Mouse (Mus musculus) megakaryocyte-erythroid progenitor cell, adult 5-6 weeks (primary cell): ENCODE measurements around the gene Itgam. TPM values are rescaled to one million over a fixed set of nuclear protein-coding genes. Genes with fewer than 3 reads are reported as not detected.
"Not testable (repeated sequence)": the region's sequence is repeated elsewhere in the genome, so short reads cannot be mapped to it uniquely, and the experiment has no call there.

Experiments
- ATAC-seq: replicated peaks from 2 replicates; pipeline ENCODE4 v1.8.0; 2016; ENCODE audit warnings: mild to moderate bottlenecking, inconsistent platforms; ENCODE audit not compliant: severe bottlenecking, poor library complexity, low FRiP score, low TSS enrichment
- total RNA-seq, 2 experiments: library from RNA; stranded (forward) in 1 of 2; stranded (reverse) in 1 of 2; fragments of 200-1000, 215-1000 nt in 1 of 2; fragments of >200 nt in 1 of 2; fragmentation: Nextera tagmentation in 1 of 2; gene quantifications; 2 replicates each; pipeline ENCODE4 v1.2.3; 2014 to 2017

Gene Itgam
- total RNA-seq, 2 experiments from 2014 or later = 2.3 TPM; not detected in 1

DNA sequence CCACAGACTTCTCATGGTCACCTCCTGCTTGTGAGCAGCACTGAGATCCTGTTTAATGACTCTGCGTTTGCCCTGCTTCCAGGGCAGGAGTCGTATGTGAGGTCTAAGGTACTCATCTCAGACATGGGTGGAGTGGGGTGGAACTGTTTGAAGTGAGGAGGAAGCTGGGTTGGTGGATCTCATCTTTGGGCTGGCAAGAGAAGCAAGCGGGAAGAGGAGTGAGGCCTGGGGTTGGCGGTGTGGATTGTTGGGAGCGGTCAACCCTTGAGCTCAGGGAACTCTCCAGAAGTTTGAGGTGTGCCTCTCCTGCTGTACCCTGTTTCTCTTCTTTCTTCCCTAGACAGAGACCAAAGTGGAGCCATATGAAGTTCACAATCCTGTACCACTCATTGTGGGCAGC lies 54.0 kb downstream of the Itgam start:
- no peak for ATAC-seq

DNA sequence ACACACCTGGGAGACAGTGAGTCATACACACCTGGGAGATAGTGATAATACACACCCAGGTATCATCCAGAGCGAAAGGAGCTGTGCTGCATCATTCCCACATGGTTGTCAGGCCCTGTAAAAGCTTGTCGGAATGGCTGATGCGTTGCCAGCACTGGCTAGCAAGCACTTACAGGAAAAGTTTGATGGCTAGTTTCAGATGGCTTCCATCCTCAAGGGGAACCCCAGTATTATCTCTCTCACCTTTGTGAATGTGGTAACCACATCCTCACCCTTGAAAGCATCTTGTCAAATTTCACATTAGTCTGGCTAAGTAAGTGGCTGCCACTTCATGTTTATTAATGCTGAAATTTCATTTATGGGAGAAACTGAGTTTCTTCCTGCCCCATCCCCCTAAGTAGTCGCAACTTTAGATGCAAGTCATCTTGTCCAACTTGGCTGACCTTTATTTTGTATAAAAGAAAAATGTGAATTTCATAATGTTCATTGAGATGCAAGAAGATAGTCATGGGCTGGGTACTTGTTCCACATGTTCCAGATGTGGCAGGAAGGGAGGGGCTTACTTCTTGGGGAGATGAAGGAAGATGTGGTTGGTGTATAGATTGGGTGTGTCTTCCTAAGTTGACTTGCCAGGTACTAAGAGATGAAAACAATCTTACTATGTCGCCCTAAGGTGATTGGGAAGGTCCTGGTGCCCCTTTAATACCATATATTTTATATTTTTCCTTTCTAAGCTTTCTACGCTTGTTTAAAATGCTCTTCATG lies 57.5 kb downstream of the Itgam start:
- ATAC-seq = no peak

DNA sequence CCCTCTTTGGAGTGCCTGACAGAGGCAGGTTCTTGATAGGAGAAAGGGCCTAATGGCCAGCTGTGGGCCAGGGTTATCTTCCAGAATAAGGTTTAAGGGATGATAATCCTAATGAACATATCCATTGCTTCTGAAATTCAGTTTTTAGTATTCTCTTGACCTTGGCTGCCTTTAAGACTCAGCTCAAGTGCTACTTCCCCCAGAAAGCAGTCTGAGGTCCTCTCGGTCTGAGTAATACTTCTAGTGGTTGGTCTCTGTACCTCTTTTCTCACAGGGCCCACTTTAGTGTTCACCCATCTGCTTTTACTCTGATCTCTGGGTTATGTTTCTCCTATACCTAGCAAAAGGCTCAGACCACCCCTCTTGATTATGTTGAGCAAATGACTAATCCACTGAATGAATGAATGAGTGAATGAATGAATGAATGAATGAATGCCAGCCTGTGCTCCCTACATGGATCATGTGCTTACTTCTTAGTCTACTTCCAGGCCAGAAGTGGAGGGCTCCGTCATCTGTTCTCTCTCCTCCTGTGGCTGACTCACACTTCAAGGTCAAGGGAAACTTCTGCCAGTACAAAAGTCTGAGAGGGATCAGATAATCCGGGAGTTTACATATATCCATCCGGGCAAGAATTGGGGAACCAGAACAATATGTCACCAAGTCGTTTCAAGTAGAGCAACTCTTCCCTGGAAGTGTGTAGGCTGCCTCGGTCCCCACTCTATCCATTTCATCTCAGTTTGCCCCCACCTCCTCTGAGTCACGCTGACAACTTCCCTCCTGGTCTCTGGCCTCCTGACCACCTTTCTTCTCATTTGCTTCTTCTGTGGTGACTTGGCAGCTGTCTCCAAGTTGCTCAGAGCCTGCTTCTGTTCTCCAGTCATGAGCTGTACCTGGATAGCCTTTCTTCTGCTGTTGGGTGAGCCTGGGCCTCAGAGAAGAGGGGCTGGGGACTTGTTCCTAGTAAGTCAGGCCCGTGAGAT lies 66.6 kb downstream of the Itgam start, which contains the start of gene Itgax:
Gene Itgax, plus strand, starts transcription at position 807 of the 980 bp plus-strand sequence.
- no peak for ATAC-seq

DNA sequence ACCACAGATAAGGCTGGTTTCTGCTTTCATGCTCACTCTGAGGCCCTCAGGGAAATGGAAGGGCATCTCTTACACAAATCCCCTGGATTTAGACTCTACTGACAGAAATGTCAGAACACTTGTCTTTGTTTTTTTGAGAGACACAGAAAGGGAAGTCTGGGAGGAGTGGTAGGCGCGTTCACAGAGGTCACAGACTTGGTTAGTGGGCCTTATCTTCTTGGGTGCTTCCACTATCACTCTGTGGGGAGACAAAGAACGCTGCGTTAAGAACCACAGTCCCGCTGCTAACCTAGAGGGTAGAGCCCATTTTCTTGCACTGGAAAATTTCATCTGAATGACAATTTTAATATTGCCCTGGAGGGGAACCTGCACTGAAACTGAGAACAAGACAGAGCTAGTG lies 69.7 kb downstream of the Itgam start:
- no peak for ATAC-seq

DNA sequence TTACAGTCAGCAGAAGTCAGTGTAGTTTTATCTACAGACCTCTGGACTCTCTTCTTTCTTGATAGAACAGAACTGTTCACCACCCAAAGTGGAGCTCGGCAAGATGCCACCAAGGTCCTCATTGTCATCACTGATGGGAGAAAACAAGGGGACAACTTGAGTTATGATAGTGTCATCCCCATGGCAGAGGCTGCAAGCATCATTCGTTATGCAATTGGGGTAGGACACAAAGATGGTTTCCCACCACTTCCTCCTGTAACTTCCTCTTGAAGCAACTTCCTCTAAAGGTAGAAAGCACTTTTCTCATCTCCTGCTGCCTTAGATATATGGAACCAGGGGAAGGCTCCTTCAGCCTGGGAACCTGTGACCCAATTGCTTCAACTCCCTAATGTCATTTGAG lies 71.2 kb downstream of the Itgam start:
- ATAC-seq = no peak

DNA sequence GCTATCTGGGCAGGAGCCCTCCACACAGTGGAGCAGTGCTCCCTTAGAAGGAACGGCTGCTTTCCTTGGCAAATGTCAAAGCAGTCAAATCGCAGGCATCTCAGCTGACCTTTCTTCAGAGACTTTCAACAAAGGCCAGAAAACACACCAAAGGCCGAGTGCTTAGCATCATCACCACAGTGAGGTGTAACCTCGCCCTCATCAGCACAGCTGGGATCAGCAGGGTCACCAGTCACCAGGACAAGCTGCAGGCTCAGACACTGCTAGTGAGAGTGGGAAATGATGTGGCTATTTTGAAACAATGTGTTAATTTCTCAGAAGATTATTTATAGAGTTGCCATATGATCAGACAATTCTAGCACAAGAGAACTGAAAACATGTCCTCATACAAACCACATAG lies 74.5 kb downstream of the Itgam start:
- ATAC-seq = no peak

DNA sequence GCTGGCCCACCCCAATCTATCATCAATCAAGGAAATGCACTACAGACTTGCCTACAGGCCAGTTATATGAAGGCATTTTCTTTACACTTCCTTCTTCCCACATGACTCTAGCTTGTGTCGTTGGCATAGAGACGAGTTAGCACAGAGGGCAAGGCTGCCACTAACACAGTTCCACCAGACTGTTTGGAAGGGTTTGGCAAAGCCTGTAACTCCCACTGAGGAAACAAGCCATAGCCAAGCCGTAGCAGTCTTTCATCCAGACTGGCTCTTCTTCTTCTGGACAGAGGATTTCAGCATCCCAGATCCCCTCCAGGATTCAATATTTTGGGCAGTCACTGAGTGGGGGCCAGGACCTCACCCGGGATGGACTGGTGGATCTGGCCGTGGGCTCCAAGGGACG lies 77.2 kb downstream of the Itgam start:
- ATAC-seq = no peak

DNA sequence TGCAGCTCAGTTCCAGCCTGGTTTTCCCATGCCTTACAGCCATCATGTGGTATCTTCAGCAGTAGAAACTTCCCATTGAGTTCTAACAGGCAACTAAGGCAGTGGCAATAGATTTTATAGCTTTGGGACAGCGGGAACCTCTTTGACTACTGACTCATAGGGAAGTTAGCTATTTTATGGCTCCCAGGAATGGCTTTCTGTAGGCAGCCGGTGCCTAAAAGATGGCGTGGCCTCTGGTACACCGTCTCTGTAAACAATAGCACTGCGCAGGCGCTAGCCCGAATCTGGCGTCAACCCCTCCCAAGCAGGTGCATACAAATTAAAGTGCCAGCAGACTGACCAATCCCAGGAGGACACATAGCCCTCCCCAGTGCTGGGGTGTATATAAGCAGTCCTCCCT lies 88.5 kb downstream of the Itgam start:
- ATAC-seq = no peak

DNA sequence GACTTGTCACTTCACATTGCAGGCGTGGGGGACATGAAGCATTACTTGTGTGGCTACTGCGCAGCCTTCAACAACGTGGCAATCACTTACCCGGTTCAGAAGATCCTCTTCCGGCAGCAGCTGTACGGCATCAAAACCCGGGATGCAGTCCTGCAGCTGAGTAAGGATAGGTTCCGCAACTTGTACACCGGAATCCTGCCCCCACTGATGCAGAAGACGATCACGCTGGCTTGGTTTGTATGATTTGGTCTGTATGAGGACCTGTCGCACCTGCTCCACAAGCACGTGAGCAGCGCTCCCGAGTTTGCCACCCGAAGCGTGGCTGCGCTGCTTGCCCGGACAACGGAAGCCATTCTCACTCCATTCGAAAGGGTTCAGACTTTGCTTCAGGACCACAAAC lies 91.6 kb downstream of the Itgam start, which contains the start of gene Itgad:
Gene Itgad, plus strand, starts transcription at position 301 of the 400 bp plus-strand sequence.
- no peak for ATAC-seq

DNA sequence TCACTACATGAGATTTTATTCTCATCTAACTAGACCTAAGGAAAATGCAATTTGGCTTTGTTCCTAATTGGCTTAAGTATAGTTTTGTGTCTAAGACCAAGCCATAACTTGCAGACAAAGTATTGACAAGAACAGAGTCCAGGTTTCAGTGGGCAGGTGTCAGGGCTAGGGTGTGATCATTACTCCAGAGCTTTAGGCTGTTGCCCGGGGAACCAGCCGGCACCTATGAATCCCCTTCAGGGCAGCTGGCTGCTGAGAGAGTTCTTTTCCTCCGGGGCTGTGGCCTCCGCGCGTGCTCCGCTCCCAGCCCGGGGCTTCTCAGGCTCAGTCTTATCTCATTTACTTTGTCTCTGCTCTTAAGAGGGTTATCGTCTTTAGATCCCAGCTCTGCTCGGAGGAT lies 92.5 kb downstream of the Itgam start:
- no peak for ATAC-seq

DNA sequence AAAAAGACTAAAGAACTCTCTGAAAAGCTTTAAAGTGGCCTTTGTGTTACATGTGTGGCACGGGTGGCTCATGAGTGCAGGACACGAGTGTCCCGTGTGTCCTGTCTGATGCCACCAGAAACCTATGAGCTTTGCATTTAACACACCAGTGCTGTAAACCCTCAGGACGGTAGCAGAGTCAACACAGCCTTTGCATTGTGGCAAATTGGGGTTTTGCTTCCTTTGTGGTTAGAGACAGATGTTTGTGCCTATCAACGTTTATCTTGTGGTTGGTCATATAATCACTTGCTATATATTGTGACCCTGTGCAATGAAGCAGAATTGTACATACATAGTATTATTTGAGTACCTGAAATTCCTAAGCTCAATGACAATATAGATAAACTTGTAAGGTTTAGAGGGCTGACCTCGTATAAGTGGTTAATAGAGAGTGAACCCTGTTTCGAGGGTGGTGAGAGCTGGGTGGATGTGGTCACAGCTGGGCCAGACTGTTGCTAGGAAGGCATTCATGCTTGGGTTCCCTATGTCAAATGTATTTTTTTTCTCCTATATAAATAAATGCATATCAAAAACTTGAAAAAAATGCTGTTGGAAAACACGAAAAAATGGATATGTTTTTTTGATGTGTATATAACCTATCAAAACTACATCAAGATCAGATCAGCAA lies 96.4 kb downstream of the Itgam start:
- not testable (repeated sequence) for ATAC-seq

DNA sequence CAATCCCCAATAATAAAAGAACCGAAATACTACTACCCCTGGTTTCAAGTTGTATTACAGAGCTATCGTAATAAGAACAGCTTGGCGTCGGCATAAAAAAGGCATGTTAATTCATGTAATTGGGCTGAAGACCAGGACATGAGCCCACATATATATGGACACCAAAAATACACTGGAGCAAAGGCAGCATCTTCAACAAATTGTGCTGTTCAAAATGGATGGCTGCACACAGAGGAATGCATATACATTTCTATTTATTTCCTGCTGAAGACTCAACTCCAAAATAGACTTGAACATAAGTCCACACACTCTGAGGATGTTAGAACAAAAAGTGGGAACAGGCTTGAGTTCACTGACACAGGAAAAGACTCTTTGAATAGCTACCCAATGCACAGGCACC lies 101.6 kb downstream of the Itgam start:
- ATAC-seq = no peak

DNA sequence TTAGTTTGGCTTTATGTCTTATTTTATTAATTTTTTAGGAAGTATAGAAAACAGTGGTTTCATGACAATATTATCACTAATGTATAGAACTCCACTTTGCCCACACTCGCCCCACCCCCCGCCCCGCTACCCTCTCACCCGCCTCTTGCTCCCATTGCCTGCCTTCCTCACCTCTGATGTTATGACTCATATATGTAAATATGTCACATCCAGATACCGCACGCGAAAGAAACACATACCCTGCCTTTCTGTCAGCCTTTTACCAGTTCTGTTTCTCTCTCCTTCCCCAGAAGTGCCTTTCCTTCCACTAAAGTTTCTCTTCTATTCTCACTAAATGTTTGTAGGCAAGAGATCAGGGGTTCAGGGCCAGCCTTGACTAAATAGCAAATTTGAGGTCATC lies 104.0 kb downstream of the Itgam start:
- ATAC-seq = no peak

Other genes starting within 250 kb of the Itgam start
- 67.0 and 84.7 TPM in 2 replicates for gene Stx4a, start 238.3 kb upstream of the Itgam start, total RNA-seq (2014; fragmentation: Nextera tagmentation)
- 31.5 and 44.7 TPM in 2 replicates for gene Stx4a, start 238.3 kb upstream of the Itgam start, total RNA-seq (2017)
- gene Stx1b, start 238.1 kb upstream of the Itgam start, total RNA-seq (2014; fragmentation: Nextera tagmentation) = 0.10 and 3.0 TPM in 2 replicates
- 0.19 and 4.3 TPM in 2 replicates for gene Stx1b, start 238.1 kb upstream of the Itgam start, total RNA-seq (2017)
- gene Zfp646, start 186.4 kb upstream of the Itgam start, total RNA-seq (2014; fragmentation: Nextera tagmentation) = 32.4 and 38.3 TPM in 2 replicates
- gene Zfp646, start 186.4 kb upstream of the Itgam start, total RNA-seq (2017) = 36.9 and 43.3 TPM in 2 replicates
- gene Zfp668, start 185.8 kb upstream of the Itgam start, total RNA-seq (2014; fragmentation: Nextera tagmentation) = 9.3 and 12.8 TPM in 2 replicates
- 2.3 and 2.8 TPM in 2 replicates for gene Zfp668, start 185.8 kb upstream of the Itgam start, total RNA-seq (2017)
- gene Prss53, start 171.7 kb upstream of the Itgam start, total RNA-seq (2014; fragmentation: Nextera tagmentation) = 0.81 TPM in 1 of 2 replicates, not detected in the other
- not detected in 2 replicates for gene Prss53, start 171.7 kb upstream of the Itgam start, total RNA-seq (2017)
- not detected in 2 replicates for gene Gm21974, start 167.2 kb upstream of the Itgam start, total RNA-seq (2014; fragmentation: Nextera tagmentation)
- not detected in 2 replicates for gene Gm21974, start 167.2 kb upstream of the Itgam start, total RNA-seq (2017)
- gene Vkorc1, start 167.0 kb upstream of the Itgam start, total RNA-seq (2014; fragmentation: Nextera tagmentation) = 54.1 and 72.8 TPM in 2 replicates
- gene Vkorc1, start 167.0 kb upstream of the Itgam start, total RNA-seq (2017) = 25.4 and 37.0 TPM in 2 replicates
- 76.8 and 85.0 TPM in 2 replicates for gene Bckdk, start 158.6 kb upstream of the Itgam start, total RNA-seq (2014; fragmentation: Nextera tagmentation)
- gene Bckdk, start 158.6 kb upstream of the Itgam start, total RNA-seq (2017) = 32.4 and 62.8 TPM in 2 replicates
- 32.7 and 37.9 TPM in 2 replicates for gene Kat8, start 150.1 kb upstream of the Itgam start, total RNA-seq (2014; fragmentation: Nextera tagmentation)
- gene Kat8, start 150.1 kb upstream of the Itgam start, total RNA-seq (2017) = 27.0 and 35.8 TPM in 2 replicates
- not detected in 2 replicates for gene Prss8, start 132.5 kb upstream of the Itgam start, total RNA-seq (2014; fragmentation: Nextera tagmentation)
- gene Prss8, start 132.5 kb upstream of the Itgam start, total RNA-seq (2017) = not detected in 2 replicates
- 2.8 and 9.8 TPM in 2 replicates for gene Prss36, start 115.9 kb upstream of the Itgam start, total RNA-seq (2014; fragmentation: Nextera tagmentation)
- gene Prss36, start 115.9 kb upstream of the Itgam start, total RNA-seq (2017) = 2.5 and 3.4 TPM in 2 replicates
- gene Fus, start 95.2 kb upstream of the Itgam start, total RNA-seq (2014; fragmentation: Nextera tagmentation) = 315 and 387 TPM in 2 replicates
- gene Fus, start 95.2 kb upstream of the Itgam start, total RNA-seq (2017) = 61.4 and 85.2 TPM in 2 replicates
- 41.8 and 56.1 TPM in 2 replicates for gene Pycard, start 68.8 kb upstream of the Itgam start, total RNA-seq (2014; fragmentation: Nextera tagmentation)
- gene Pycard, start 68.8 kb upstream of the Itgam start, total RNA-seq (2017) = 10.2 and 10.6 TPM in 2 replicates
- gene Trim72, start 58.7 kb upstream of the Itgam start, total RNA-seq (2014; fragmentation: Nextera tagmentation) = not detected in 2 replicates
- 0.52 TPM in 1 of 2 replicates, not detected in the other for gene Trim72, start 58.7 kb upstream of the Itgam start, total RNA-seq (2017)
- gene Gm49368, start within 50 bp of the Itgam start, total RNA-seq (2014; fragmentation: Nextera tagmentation) = not detected in 2 replicates
- not detected in 2 replicates for gene Gm49368, start within 50 bp of the Itgam start, total RNA-seq (2017)
- 0.92 TPM in 1 of 2 replicates, not detected in the other for gene Itgax, start 66.9 kb downstream of the Itgam start, total RNA-seq (2014; fragmentation: Nextera tagmentation)
- gene Itgax, start 66.9 kb downstream of the Itgam start, total RNA-seq (2017) = 0.46 and 2.7 TPM in 2 replicates
- gene Itgad, start 91.7 kb downstream of the Itgam start, total RNA-seq (2014; fragmentation: Nextera tagmentation) = 0.11 TPM in 1 of 2 replicates, not detected in the other
- gene Itgad, start 91.7 kb downstream of the Itgam start, total RNA-seq (2017) = not detected in 2 replicates
- 2.8 TPM in 1 of 2 replicates, not detected in the other for gene Cox6a2, start 143.7 kb downstream of the Itgam start, total RNA-seq (2014; fragmentation: Nextera tagmentation)
- not detected in 2 replicates for gene Cox6a2, start 143.7 kb downstream of the Itgam start, total RNA-seq (2017)
- 15.3 and 18.1 TPM in 2 replicates for gene Armc5, start 174.7 kb downstream of the Itgam start, total RNA-seq (2014; fragmentation: Nextera tagmentation)
- gene Armc5, start 174.7 kb downstream of the Itgam start, total RNA-seq (2017) = 9.2 and 9.8 TPM in 2 replicates
- 2.1 and 3.8 TPM in 2 replicates for gene 9130023H24Rik, start 175.4 kb downstream of the Itgam start, total RNA-seq (2014; fragmentation: Nextera tagmentation)
- gene 9130023H24Rik, start 175.4 kb downstream of the Itgam start, total RNA-seq (2017) = 2.2 and 4.8 TPM in 2 replicates
- 2.2 TPM in 1 of 2 replicates, not detected in the other for gene Tgfb1i1, start 184.2 kb downstream of the Itgam start, total RNA-seq (2014; fragmentation: Nextera tagmentation)
- gene Tgfb1i1, start 184.2 kb downstream of the Itgam start, total RNA-seq (2017) = 0.27 and 1.3 TPM in 2 replicates
- gene Slc5a2, start 203.0 kb downstream of the Itgam start, total RNA-seq (2014; fragmentation: Nextera tagmentation) = 0.81 and 1.1 TPM in 2 replicates
- 0.65 and 1.5 TPM in 2 replicates for gene Slc5a2, start 203.0 kb downstream of the Itgam start, total RNA-seq (2017)
- 82.5 and 95.0 TPM in 2 replicates for gene BC017158, start 235.5 kb downstream of the Itgam start, total RNA-seq (2014; fragmentation: Nextera tagmentation)
- gene BC017158, start 235.5 kb downstream of the Itgam start, total RNA-seq (2017) = 30.8 and 50.8 TPM in 2 replicates